Mouse (Mus musculus) myocyte (in vitro differentiated cells): Measurements from ENCODE around the gene Tulp1. TPM values are rescaled to one million over a fixed set of nuclear protein-coding genes. Genes with fewer than 3 reads are reported as not detected.
A peak's percentile ranks its signal among the peaks of the same experiment; 100 is the strongest.
"Not testable (repeated sequence)": the region's sequence is repeated elsewhere in the genome, so short reads cannot be mapped to it uniquely, and the experiment has no call there.

Experiments used
- H3K27me3 ChIP-seq: one replicate; pipeline ENCODE4 v1.6.1; 2011; ENCODE audit not compliant: control insufficient read depth, insufficient read depth, insufficient read length
- H3K36me3 ChIP-seq: one replicate; pipeline ENCODE4 v1.6.1; 2011; ENCODE audit not compliant: control insufficient read depth, insufficient read depth
- H3K4me2 ChIP-seq: one replicate; pipeline ENCODE4 v1.6.1; 2011; ENCODE audit warnings: low read depth, control low read depth
- H3K4me3 ChIP-seq: one replicate; pipeline ENCODE4 v1.5.1; 2011; ENCODE audit warnings: mild to moderate bottlenecking, control low read depth, moderate library complexity
- H3K79me2 ChIP-seq: one replicate; pipeline ENCODE4 v1.6.1; 2011; ENCODE audit not compliant: control insufficient read depth, insufficient read depth
- H3ac ChIP-seq: one replicate; pipeline ENCODE4 v1.6.1; 2011; ENCODE audit not compliant: control insufficient read depth, insufficient read length
- CEBPB ChIP-seq: IDR thresholded peaks from 2 replicates; pipeline ENCODE4 v1.6.1; 2011; ENCODE audit warnings: mild to moderate bottlenecking, moderate library complexity; ENCODE audit not compliant: poor library complexity, insufficient read depth, severe bottlenecking
- E2F4 ChIP-seq: IDR thresholded peaks from one replicate; pipeline ENCODE4 v1.6.1; 2011; ENCODE audit warnings: mild to moderate bottlenecking, control low read depth, moderate library complexity; ENCODE audit not compliant: insufficient read depth
- MAX ChIP-seq: IDR thresholded peaks from one replicate; pipeline ENCODE4 v1.6.1; 2011; ENCODE audit warnings: low read depth, mild to moderate bottlenecking, control low read depth
- MYOD1 ChIP-seq, 3 experiments: IDR thresholded peaks; one replicate each; pipeline ENCODE4 v1.6.1; 2011; ENCODE audit warnings: control low read depth in 2 of 3, low read depth in 2 of 3, mild to moderate bottlenecking in 2 of 3, moderate library complexity in 1 of 3; ENCODE audit not compliant: insufficient read length in 2 of 3, control insufficient read depth in 1 of 3
- MYOG ChIP-seq, 3 experiments: IDR thresholded peaks; one replicate each; pipeline ENCODE4 v1.6.1; 2011; ENCODE audit warnings: control low read depth in 2 of 3, low read depth in 2 of 3, mild to moderate bottlenecking in 2 of 3; ENCODE audit not compliant: insufficient read length in 2 of 3, control insufficient read depth in 1 of 3, insufficient read depth in 1 of 3
- POLR2A ChIP-seq: IDR thresholded peaks from one replicate; pipeline ENCODE4 v1.6.1; 2011; ENCODE audit warnings: low read depth, mild to moderate bottlenecking, control low read depth, moderate library complexity; ENCODE audit not compliant: insufficient read length
- POLR2AphosphoS2 ChIP-seq: IDR thresholded peaks from one replicate; pipeline ENCODE4 v1.6.1; 2011; ENCODE audit warnings: low read depth, control low read depth; ENCODE audit not compliant: insufficient read length
- REST ChIP-seq: IDR thresholded peaks from one replicate; pipeline ENCODE4 v1.6.1; 2011; ENCODE audit warnings: mild to moderate bottlenecking, control low read depth, moderate library complexity; ENCODE audit not compliant: insufficient read depth, insufficient read length
- SRF ChIP-seq: IDR thresholded peaks from one replicate; pipeline ENCODE4 v1.6.1; 2011; ENCODE audit warnings: low read depth; ENCODE audit not compliant: control insufficient read depth, insufficient read length
- TCF12 ChIP-seq: IDR thresholded peaks from one replicate; pipeline ENCODE4 v1.6.1; 2011; ENCODE audit warnings: mild to moderate bottlenecking, control low read depth; ENCODE audit not compliant: poor library complexity, insufficient read depth, severe bottlenecking
- TCF3 ChIP-seq: IDR thresholded peaks from one replicate; pipeline ENCODE4 v1.6.1; 2011; ENCODE audit warnings: low read depth, control low read depth; ENCODE audit not compliant: insufficient read length
- USF1 ChIP-seq: IDR thresholded peaks from one replicate; pipeline ENCODE4 v1.6.1; 2011; ENCODE audit warnings: low read depth, mild to moderate bottlenecking, control low read depth, moderate library complexity
- polyA plus RNA-seq: library from polyadenylated mRNA; unstranded; fragments of >200 nt; fragmentation: generic; extraction: Trizol; gene quantifications from one replicate; pipeline ENCODE4 v1.2.1, GENCODE M21; 2012; ENCODE audit warnings: missing spikeins

Gene Tulp1
- polyA plus RNA-seq, 1 experiment = not detected

DNA sequence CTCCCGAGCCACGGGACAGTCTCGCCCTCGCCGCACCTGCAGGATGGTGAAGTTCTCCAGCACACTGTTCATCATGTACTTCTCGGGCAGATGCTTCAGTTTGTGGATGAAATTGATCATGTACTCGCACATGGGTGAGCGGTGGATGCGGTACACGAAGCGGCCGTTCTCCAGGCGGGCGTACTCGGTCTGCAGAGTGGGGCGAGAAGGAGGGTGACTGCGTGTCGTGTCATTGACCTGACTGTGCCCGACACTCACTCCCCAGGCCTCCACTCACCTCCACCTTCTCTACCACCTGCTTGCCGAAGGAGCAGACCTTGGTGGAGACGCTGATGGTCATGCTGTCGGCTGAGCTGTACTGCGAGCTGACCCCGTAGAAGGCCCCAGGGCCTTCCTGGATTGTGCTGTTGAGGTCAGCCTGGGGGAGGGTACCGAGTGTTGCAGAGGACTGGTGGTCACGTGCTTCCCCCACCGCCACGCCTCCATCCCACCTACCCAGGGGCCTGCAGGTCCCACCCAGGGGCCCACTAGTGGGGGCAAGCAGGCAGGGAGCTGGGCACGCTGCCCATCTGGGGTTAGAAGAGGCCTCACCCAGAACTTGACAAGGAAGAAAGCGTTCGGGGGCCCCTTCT, 32.0 kb downstream of the Tulp1 start:
- TF ChIP-seq POLR2A (no peak), POLR2AphosphoS2 (no peak), MYOG (IDR thresholded peaks at IDR 0.05; ENCODE audit: control insufficient read depth in 1 of 3, insufficient read depth in 1 of 3, insufficient read length in 2 of 3, low read depth in 2 of 3) (no peak), MAX (no peak), CEBPB (no peak), TCF3 (no peak), USF1 (no peak)
- Histone ChIP-seq H3K36me3 (peaks cover 23% of the 10 kb centered on the region), H3ac (no peak overlapping the region), H3K79me2 (peaks cover 20% of the 10 kb centered on the region), H3K4me3 (no peak overlapping the region), H3K27me3 (no peaks in the 10 kb centered on the region), H3K4me2 (no peak overlapping the region)

DNA sequence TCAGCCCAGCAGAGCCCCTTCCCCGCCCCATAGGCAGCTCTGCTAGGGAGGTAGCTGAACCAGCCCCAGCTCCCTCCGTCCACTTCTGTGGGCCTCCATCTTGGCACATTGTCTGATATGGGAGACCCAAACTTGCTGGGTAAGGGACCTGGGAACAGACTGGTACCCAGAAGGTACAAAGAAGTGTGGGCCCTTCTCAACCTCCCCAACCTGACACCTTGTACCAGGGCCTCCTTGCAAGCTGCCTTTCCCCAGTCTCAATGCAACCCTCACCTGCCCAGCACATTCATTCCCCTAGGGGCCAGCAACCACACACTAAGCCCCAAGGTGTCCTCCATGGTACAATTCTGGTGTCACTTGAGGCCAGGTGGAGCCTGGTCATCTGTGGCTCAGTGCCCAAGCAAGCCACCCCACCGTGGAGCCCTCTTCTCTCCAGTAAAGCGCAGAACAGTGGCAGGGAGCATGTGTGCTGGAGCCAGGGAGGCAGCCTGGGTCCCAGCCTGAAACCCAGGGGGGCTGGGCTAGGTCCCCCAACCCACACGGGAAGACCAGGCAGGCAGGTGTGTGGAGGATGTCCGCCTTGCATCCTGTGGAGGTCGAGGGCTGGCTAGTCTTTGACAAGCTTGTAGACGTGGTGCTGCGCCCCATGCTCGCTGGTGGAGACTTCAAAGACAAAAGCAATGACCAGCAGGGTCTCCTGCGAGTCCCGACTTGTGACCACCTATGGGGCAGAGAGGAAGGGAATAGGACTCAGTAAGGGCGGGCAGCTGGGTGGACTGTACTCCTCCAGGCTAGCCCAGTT, 32.7 kb downstream of the Tulp1 start:
- no peak overlapping the region for H3ac ChIP-seq
- H3K4me2 ChIP-seq = no peak overlapping the region
- peaks cover 23% of the 10 kb centered on the region for H3K36me3 ChIP-seq
- no peak overlapping the region for H3K4me3 ChIP-seq
- TF ChIP-seq POLR2AphosphoS2 (peak; percentile 67), MYOD1 (IDR thresholded peaks at IDR 0.05; ENCODE audit: control insufficient read depth in 1 of 3, insufficient read length in 2 of 3, low read depth in 2 of 3) (no peak), POLR2A (peak; percentile 1)
- peaks cover 20% of the 10 kb centered on the region for H3K79me2 ChIP-seq
- no peaks in the 10 kb centered on the region for H3K27me3 ChIP-seq

DNA sequence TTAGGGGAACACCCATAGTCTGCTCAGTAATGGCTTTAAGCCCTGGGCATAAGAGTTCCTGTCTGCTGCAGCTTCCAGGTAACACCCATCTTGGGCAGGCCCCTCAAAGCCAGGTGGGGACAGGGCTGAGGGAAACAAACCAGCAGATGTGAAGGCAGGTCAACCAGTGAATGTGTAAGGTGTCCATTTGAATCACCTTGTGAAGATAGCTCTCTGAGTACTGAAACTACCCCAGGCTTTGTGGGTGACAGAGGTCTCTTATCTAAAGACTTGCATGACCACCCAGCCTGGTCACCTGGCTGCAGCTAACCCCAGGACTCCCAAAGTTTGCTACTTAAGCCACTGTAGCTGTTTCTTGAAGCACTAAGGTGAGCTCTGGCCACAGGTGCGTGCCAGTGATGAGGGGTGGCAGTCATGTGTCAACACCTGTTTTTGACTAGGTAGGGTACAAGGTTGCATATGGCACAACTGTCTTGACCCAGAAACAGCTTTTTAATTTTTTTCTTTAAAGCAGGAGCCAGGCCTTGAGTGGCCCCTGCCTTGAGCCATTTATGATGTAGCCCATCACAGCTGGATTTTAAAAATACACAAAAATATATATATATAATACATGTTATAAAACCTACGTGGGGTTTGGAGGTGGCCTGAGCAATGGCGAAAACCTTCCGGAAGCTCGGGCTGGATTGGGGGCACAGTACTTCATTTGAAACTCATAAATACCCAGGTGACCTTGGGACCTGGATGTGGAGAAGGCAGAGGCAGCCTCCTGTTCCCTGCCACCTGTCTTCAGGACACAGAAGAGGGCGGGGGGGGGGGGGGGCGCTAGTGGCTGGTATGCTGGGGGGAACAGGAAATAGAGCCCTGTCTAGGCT, 33.5 kb downstream of the Tulp1 start:
- Histone ChIP-seq H3K27me3 (no peaks in the 10 kb centered on the region), H3K36me3 (peaks cover 23% of the 10 kb centered on the region), H3K4me2 (peak overlapping the region; percentile 98), H3K4me3 (peak overlapping the region; percentile 91), H3K79me2 (peaks cover 20% of the 10 kb centered on the region), H3ac (no peak overlapping the region)
- TF ChIP-seq POLR2AphosphoS2 (peak; percentile 72), SRF (no peak), MYOG (IDR thresholded peaks at IDR 0.05; ENCODE audit: control insufficient read depth in 1 of 3, insufficient read depth in 1 of 3, insufficient read length in 2 of 3, low read depth in 2 of 3) (no peak), TCF3 (no peak), CEBPB (no peak), MYOD1 (IDR thresholded peaks at IDR 0.05; ENCODE audit: control insufficient read depth in 1 of 3, insufficient read length in 2 of 3, low read depth in 2 of 3) (peak in 1 of 3 experiments; percentile 41), TCF12 (no peak), MAX (no peak), REST (no peak), POLR2A (peak; percentile 34)

DNA sequence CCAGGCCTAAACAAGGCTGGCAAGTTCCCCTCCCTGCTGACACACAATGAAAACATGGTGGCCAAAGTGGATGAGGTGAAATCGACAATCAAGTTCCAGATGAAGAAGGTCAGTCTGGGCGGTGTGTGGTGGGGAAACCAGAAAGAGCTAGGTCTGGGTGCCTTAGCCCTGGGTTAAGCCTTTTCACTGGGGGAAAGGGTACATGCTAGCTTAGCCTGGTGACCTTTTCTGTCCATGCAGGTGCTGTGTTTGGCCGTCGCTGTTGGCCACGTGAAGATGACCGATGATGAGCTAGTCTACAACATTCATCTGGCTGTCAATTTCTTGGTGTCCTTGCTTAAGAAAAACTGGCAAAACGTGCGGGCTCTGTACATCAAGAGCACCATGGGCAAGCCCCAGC, 34.4 kb downstream of the Tulp1 start:
- H3K79me2 ChIP-seq = peaks cover 20% of the 10 kb centered on the region
- H3K4me3 ChIP-seq = peak overlapping the region; percentile 91
- H3K27me3 ChIP-seq, H3ac ChIP-seq: not testable (repeated sequence)
- peaks cover 23% of the 10 kb centered on the region for H3K36me3 ChIP-seq
- peak overlapping the region; percentile 98 for H3K4me2 ChIP-seq
- peak; percentile 83 for TF ChIP-seq POLR2AphosphoS2

DNA sequence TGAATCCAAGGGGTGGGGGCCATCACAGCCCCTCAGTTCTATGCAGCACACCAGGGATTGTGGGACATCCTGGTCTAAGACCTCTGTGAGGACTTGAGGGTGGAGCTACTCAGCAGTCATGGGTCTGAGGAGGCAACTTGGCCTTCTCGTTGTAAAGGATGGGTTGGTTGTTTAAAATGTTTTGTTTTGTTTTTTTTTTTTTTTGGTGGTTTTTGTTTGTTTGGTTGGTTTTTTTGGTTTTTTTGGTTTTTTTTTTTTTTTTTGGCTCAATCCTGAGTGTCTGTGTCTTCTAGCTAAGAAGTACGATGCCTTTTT, 34.8 kb downstream of the Tulp1 start:
- no peaks in the 10 kb centered on the region for H3K27me3 ChIP-seq
- peak overlapping the region; percentile 86 for H3ac ChIP-seq
- H3K4me3 ChIP-seq = peak overlapping the region; percentile 91
- TF ChIP-seq POLR2A (no peak), E2F4 (no peak), MYOG (IDR thresholded peaks at IDR 0.05; ENCODE audit: control insufficient read depth in 1 of 3, insufficient read depth in 1 of 3, insufficient read length in 2 of 3, low read depth in 2 of 3) (no peak), POLR2AphosphoS2 (peak; percentile 80), USF1 (no peak)
- H3K79me2 ChIP-seq = peaks cover 20% of the 10 kb centered on the region
- H3K36me3 ChIP-seq = peaks cover 23% of the 10 kb centered on the region
- H3K4me2 ChIP-seq = peak overlapping the region; percentile 98
